Mouse (Mus musculus) heart, embryonic 11.5 days (tissue): ENCODE data around the gene Gm47841. TPM values are rescaled to one million over a fixed set of nuclear protein-coding genes. Genes with fewer than 3 reads are reported as not detected.
A peak's percentile ranks its signal among the peaks of the same experiment; 100 is the strongest.

Experiments
- ATAC-seq: fragments of 200-750 bp; cut with Nextera tagmentation; replicated peaks from 2 replicates; pipeline ENCODE4 v1.8.0; 2017; ENCODE audit warnings: moderate library complexity; ENCODE audit not compliant: insufficient number of reproducible peaks, low FRiP score, low TSS enrichment
- H3K27ac ChIP-seq: fragments of 300-500 bp; sonication (generic); 2 replicates; pipeline ENCODE4 v1.5.1; 2014; ENCODE audit warnings: mild to moderate bottlenecking, low read depth, low read length
- H3K27me3 ChIP-seq: fragments of 300-500 bp; sonication (generic); 2 replicates; pipeline ENCODE4 v1.6.1; 2014; ENCODE audit warnings: mild to moderate bottlenecking, low read length, mixed read lengths; ENCODE audit not compliant: control insufficient read depth, insufficient read depth
- H3K36me3 ChIP-seq: fragments of 300-500 bp; sonication (generic); 2 replicates; pipeline ENCODE4 v1.6.1; 2014; ENCODE audit warnings: mild to moderate bottlenecking, low read length, moderate library complexity, mixed read lengths; ENCODE audit not compliant: control insufficient read depth, insufficient read depth
- H3K4me1 ChIP-seq: fragments of 300-500 bp; sonication (generic); 2 replicates; pipeline ENCODE4 v1.6.1; 2014; ENCODE audit warnings: low read length; ENCODE audit not compliant: control insufficient read depth, insufficient read depth
- H3K4me2 ChIP-seq: fragments of 300-500 bp; sonication (generic); 2 replicates; pipeline ENCODE4 v1.6.1; 2014; ENCODE audit warnings: mild to moderate bottlenecking, moderate library complexity
- H3K4me3 ChIP-seq: fragments of 300-500 bp; sonication (generic); 2 replicates; pipeline ENCODE4 v1.5.1; 2014; ENCODE audit warnings: low read depth, low read length
- H3K9ac ChIP-seq: fragments of 300-500 bp; sonication (generic); 2 replicates; pipeline ENCODE4 v1.6.1; 2014; ENCODE audit warnings: mild to moderate bottlenecking, low read depth, low read length, moderate library complexity
- H3K9me3 ChIP-seq: fragments of 300-500 bp; sonication (generic); replicated peaks from 2 replicates; pipeline ENCODE4 v1.6.1; 2016; ENCODE audit warnings: low read length; ENCODE audit not compliant: control insufficient read depth
- WGBS: fragments of 180-500 bp; shearing (Covaris S2); extraction: QIAGEN DNeasy Blood & Tissue Kit; methylation state at CpG from one replicate; pipeline ENCODE4 v1.1.7; 2014; ENCODE audit not compliant: insufficient replicate concordance; 5-methylcytosine and 5-hydroxymethylcytosine counted together
- polyA plus RNA-seq: library from polyadenylated mRNA; unstranded; fragments of >200 nt; fragmentation: Nextera tagmentation; extraction: Ambion mirVana; gene quantifications from 2 replicates; pipeline ENCODE4 v1.2.1, GENCODE M21; 2014

The Gm47841 gene
- not detected in 2 replicates for polyA plus RNA-seq

DNA sequence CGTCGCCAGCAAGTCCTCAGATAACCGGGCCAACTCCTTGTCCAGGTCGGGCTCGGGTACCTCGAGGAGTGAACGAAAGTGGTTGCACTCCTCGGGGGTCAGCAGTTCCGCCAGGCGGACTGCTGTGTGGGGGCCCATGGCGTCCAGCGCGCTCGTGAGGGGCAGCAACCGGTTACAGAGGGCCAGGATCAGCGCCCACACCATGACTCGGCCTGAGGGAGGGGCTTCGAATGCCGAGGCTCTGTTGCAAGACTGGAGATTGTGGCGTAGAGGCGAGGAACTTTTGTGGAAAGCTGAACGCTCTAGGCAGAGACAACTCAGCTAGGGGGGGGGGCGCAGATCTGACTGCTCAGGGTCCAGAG, at the start of gene Gm47841:
TSS of gene Gm47841 (minus strand) at position 204 of the 362 bp plus-strand sequence.
- no peak within 1 kb of the TSS for H3K27ac ChIP-seq

DNA sequence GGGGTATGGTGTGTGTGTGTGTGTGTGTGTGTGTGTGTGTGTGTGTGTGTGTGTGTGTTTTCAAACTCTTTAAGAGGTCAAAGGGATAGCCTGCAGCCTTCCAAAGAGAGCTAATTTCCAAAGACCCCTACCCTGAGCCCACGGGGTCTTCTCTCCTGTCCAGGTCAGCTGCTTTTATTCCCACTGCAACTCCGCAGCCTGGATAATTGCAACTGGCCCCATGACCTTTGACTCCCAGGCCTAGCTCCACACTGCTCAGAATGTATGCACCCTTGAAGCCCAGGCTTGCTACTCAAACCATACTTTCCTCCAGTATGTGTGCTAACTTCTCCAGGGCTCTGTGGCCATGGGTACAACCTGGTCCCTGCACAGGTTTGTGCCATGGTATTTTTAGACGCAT, 48.2 kb upstream of the Gm47841 start:
- Histone ChIP-seq H3K9ac (no peak overlapping the region), H3K27ac (no peak overlapping the region), H3K4me2 (no peak overlapping the region), H3K4me1 (peaks cover 20% of the 10 kb centered on the region), H3K27me3 (peaks cover 19% of the 10 kb centered on the region), H3K4me3 (no peak overlapping the region), H3K36me3 (no peaks in the 10 kb centered on the region), H3K9me3 (no peaks in the 10 kb centered on the region)
- 75% methylated on average over 3 of the region's 3 CpGs for WGBS
- no peak for ATAC-seq

More for the DNA sequence above, at the start of gene Gm47841:
- Histone ChIP-seq H3K27me3 (peaks cover 86% of the 10 kb centered on the region), H3K4me1 (peaks cover 13% of the 10 kb centered on the region), H3K36me3 (no peaks in the 10 kb centered on the region), H3K9ac (peak within 1 kb of the TSS; percentile 49), H3K4me3 (peak within 1 kb of the TSS; percentile 52), H3K4me2 (peak within 1 kb of the TSS; percentile 94), H3K9me3 (no peaks in the 10 kb centered on the region)
- 3% methylated on average over 22 of the region's 23 CpGs for WGBS
- no peak for ATAC-seq

DNA sequence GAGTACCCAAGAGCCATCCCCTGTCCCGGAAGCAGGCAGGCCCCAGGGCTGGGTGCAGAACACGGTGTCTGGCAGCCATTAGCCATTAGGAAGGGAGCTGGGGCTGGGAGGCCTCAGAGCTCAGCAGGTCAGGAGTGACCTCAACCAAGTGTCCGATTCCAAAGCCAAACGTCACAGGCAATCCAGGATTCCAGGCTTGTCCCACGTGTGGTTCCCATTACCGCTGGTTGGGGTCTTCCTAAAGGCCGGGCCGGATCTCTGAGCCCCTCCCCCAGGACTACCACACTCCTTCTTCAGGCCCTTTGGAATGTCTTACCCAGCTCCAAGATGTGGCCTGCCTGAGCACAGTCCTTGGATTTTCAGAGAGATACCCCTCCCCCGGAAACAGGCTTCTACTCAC, 47.8 kb upstream of the Gm47841 start:
- Histone ChIP-seq H3K27me3 (peaks cover 19% of the 10 kb centered on the region), H3K9me3 (no peaks in the 10 kb centered on the region), H3K4me1 (peaks cover 20% of the 10 kb centered on the region), H3K9ac (no peak overlapping the region), H3K4me2 (no peak overlapping the region), H3K27ac (no peak overlapping the region; the same call in 1 of the 2 replicates), H3K4me3 (no peak overlapping the region), H3K36me3 (no peaks in the 10 kb centered on the region)
- ATAC-seq = no peak
- WGBS = 58% methylated on average over 9 of the region's 9 CpGs

DNA sequence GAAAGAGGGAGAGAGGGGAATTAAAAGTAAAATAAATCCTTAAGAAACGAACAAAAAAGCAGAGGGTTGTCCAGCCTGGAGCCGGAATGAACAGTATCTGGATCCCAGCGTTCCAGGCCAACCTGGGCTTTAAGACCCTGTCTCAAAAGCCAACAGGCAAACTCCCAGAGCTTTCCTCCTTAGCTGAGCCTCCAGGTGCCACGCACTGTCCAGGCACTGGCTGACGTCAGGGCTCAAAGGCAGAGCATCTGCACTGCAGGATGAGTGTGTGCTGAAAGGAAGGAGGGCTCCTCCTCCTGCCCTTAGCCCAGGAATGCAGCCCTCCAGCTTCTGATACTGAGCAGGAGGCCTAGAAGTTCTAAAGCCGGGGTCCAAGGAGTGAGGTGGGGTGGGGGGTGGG, 46.8 kb upstream of the Gm47841 start:
- Histone ChIP-seq H3K9me3 (no peaks in the 10 kb centered on the region), H3K4me3 (no peak overlapping the region), H3K9ac (no peak overlapping the region), H3K27me3 (peaks cover 12% of the 10 kb centered on the region), H3K36me3 (no peaks in the 10 kb centered on the region), H3K27ac (no peak overlapping the region), H3K4me1 (peaks cover 20% of the 10 kb centered on the region), H3K4me2 (no peak overlapping the region)
- WGBS = 40% methylated on average over 6 of the region's 6 CpGs
- ATAC-seq = no peak

DNA sequence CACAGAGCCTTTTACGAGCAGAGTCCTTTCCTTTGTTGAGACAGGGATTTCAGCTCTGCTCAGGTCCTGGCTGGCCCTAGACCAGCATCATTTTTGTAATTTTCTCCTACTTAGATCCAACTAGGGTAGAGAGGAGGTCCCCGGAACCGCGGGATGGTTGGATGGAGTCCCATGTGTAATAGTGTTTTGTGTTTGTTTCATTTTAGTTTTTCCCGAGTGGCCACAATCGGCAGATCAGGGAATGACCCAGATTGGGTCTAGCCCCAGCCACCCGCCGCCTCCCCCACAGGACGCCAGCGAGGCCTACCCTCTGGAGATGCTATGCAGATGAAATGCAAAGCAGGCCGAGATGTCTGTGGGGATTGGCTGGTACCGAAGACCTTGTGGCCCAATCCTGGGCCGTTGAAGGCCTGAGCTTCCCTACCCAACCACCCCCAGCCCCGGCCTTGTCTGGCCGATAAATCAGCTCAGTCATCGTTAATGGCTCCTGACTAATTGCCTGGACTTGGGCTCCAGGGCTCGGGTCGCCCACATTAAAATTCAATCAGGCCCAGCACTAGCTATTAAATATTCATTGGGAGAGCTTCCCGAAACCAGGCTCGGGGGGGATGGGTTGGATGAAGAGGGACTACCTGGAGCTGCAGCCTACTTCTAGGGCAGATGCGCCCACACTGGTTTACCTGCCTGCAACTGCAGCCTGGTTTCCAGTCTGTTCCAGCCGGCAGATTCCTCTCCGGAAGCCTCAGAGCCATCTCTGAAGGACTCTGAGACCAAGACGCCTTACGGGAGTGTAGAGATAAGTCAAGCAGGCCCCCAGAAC, 45.8 kb upstream of the Gm47841 start:
- H3K27ac ChIP-seq = no peak overlapping the region
- ATAC-seq = 0 out of 2 replicates have a peak, but pooled peaks have one; percentile 39
- H3K36me3 ChIP-seq = no peaks in the 10 kb centered on the region
- no peak overlapping the region; the same call in 1 of the 2 replicates for H3K4me3 ChIP-seq
- peaks cover 11% of the 10 kb centered on the region for H3K27me3 ChIP-seq
- H3K4me1 ChIP-seq = peaks cover 16% of the 10 kb centered on the region
- H3K4me2 ChIP-seq = peak overlapping the region; percentile 25
- WGBS = 14% methylated on average over 25 of the region's 25 CpGs
- H3K9ac ChIP-seq = no peak overlapping the region
- H3K9me3 ChIP-seq = no peaks in the 10 kb centered on the region

DNA sequence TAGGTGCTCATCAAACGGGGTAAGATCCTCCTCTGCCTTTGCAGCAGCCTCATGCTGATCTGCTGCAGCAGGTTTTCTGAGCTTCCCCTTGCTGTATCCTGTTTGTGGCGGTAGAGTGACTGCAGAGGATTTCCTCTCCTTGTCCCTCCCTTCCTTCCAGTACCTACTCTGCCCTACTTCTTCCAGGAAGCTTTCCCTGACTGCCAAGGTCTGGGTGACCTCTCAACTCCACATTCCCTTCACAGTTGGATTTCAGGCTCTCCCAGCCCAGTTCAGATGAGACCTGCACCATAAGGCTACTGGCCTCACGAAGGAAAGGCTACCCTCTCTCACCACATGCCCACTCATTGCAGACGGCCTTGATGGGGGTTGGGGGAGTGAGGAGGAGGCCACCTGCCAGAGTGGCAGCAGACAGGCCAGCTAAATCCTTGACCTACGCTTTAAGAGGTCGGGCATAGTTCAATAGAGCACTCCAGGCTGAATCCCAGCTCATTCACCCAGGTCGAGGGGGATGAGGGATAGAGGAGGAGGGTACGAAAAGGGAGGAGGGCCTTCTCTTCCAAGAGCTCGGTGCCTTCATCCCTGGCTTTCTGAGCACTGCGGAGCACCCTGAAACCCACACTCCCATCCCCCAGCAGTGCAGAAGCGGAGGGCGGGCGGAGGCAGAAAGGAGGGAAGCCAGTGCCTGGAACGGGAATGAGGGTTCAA, 45.1 kb upstream of the Gm47841 start:
- no peak; the same call in 1 of the 2 replicates for ATAC-seq
- 0 out of 2 replicates have a peak overlapping the region, but pooled peaks have one; percentile 25 for H3K4me2 ChIP-seq
- H3K27ac ChIP-seq = no peak overlapping the region
- peaks cover 13% of the 10 kb centered on the region for H3K4me1 ChIP-seq
- H3K27me3 ChIP-seq = peaks cover 6% of the 10 kb centered on the region
- H3K9me3 ChIP-seq = no peaks in the 10 kb centered on the region
- H3K9ac ChIP-seq = no peak overlapping the region
- no peaks in the 10 kb centered on the region for H3K36me3 ChIP-seq
- 38% methylated on average over 14 of the region's 14 CpGs for WGBS
- no peak overlapping the region for H3K4me3 ChIP-seq

DNA sequence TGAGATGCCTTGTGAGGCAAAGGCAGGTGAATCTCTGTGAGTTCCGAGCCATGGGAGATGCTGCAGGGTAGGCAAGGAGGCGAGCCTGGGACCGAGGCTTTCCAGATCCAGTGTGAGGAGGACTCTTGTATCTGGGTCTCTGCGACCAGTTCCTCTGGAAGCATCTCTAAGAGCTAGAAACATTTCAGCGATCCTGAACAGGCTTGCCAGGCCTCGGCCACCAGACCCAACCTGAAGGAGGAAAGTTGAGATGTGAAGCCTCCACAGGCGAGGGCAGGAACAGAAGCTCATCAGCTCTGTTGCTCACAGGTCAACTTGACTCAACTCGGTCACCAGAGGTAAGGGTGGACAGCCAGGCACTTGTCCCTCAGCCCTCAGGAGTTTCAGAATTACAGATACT, 44.4 kb upstream of the Gm47841 start:
- ATAC-seq = no peak
- no peak overlapping the region for H3K4me2 ChIP-seq
- no peaks in the 10 kb centered on the region for H3K9me3 ChIP-seq
- peaks cover 6% of the 10 kb centered on the region for H3K27me3 ChIP-seq
- no peak overlapping the region for H3K9ac ChIP-seq
- no peak overlapping the region for H3K4me3 ChIP-seq
- H3K36me3 ChIP-seq = no peaks in the 10 kb centered on the region
- H3K27ac ChIP-seq = no peak overlapping the region
- H3K4me1 ChIP-seq = peaks cover 13% of the 10 kb centered on the region
- 83% methylated on average over 8 of the region's 8 CpGs for WGBS

DNA sequence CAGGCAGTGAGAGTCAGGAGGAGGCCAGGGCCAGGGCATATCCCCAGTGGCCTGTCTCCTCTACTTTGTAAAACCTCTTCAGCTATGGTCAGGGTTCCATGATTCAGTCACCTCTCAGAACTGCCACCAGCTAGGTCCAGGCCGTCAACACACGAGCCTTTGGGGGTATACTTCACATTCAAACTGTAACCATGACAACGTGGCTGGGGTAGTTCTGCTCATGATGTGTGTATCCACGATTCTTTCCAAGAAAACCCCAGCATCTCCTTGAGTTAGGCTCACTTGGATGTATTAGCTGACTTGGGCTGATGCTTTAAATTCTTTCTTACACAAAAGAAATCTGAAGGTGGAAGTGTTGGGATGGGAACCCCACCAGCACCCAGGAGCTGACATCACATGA, 41.1 kb upstream of the Gm47841 start:
- H3K4me2 ChIP-seq = no peak overlapping the region
- ATAC-seq = no peak
- no peak overlapping the region for H3K4me3 ChIP-seq
- H3K9me3 ChIP-seq = no peaks in the 10 kb centered on the region
- H3K9ac ChIP-seq = no peak overlapping the region
- peaks cover 4% of the 10 kb centered on the region for H3K27me3 ChIP-seq
- H3K4me1 ChIP-seq = peaks cover 6% of the 10 kb centered on the region
- no peaks in the 10 kb centered on the region for H3K36me3 ChIP-seq
- 74% methylated on average over 4 of the region's 4 CpGs for WGBS
- H3K27ac ChIP-seq = no peak overlapping the region
